Mouse (Mus musculus): ENCODE data around the gene Dock4.

Gene Dock4

GRCm38 (mm10) chr12:40887496-40887895, 441.7 kb downstream of the Dock4 start:
- DNase-seq (ENCODE audit: low read depth): no peak

GRCm38 (mm10) chr12:40888261-40888791, 442.6 kb downstream of the Dock4 start:
- peak; percentile 47 for DNase-seq (ENCODE audit: low read depth)

GRCm38 (mm10) chr12:40888829-40889228, 443.1 kb downstream of the Dock4 start:
- DNase-seq (ENCODE audit: low read depth): no peak

- no peak for DNase-seq (ENCODE audit: low read depth)
Measured at GRCm38 (mm10) chr12:40889534-40889933, 443.8 kb downstream of the Dock4 start.

- DNase-seq (ENCODE audit: low read depth): peak; percentile 27
Measured at GRCm38 (mm10) chr12:40891168-40891567, 445.4 kb downstream of the Dock4 start.

GRCm38 (mm10) chr12:40893741-40894140, 448.0 kb downstream of the Dock4 start:
- no peak for DNase-seq (ENCODE audit: low read depth)

GRCm38 (mm10) chr12:40894695-40895094, 448.9 kb downstream of the Dock4 start:
- no peak for DNase-seq (ENCODE audit: low read depth)

Measured in c-Kit-positive CD71-positive TER-119-negative erythroid progenitor cells, embryonic 14.5 days (primary cell).